Mouse (Mus musculus): ENCODE measurements around the gene Ntn1. TPM values are rescaled to one million over a fixed set of nuclear protein-coding genes. Genes with fewer than 3 reads are reported as not detected.

Ntn1 gene
- polyA plus RNA-seq, 1 experiment from 2014 or later, result 58.7 TPM

- no peak overlapping the region for H3K27ac ChIP-seq
- H3K36me3 ChIP-seq, result no peaks in the 10 kb centered on the region
- ATAC-seq (ENCODE audit: low FRiP score), result no peak
- peaks cover 74% of the 10 kb centered on the region for H3K27me3 ChIP-seq
- no peak overlapping the region for H3K9ac ChIP-seq
- WGBS, result 27% methylated on average over 5 of the region's 5 CpGs
- H3K4me1 ChIP-seq, result peaks cover 21% of the 10 kb centered on the region
- H3K4me2 ChIP-seq (replicated peaks), result no peak overlapping the region
- no peaks in the 10 kb centered on the region for H3K9me3 ChIP-seq (replicated peaks)
- no peak overlapping the region for H3K4me3 ChIP-seq
Measured at GRCm38 (mm10) chr11:68401428-68401827, 805 bp upstream of the Ntn1 start.

DNA sequence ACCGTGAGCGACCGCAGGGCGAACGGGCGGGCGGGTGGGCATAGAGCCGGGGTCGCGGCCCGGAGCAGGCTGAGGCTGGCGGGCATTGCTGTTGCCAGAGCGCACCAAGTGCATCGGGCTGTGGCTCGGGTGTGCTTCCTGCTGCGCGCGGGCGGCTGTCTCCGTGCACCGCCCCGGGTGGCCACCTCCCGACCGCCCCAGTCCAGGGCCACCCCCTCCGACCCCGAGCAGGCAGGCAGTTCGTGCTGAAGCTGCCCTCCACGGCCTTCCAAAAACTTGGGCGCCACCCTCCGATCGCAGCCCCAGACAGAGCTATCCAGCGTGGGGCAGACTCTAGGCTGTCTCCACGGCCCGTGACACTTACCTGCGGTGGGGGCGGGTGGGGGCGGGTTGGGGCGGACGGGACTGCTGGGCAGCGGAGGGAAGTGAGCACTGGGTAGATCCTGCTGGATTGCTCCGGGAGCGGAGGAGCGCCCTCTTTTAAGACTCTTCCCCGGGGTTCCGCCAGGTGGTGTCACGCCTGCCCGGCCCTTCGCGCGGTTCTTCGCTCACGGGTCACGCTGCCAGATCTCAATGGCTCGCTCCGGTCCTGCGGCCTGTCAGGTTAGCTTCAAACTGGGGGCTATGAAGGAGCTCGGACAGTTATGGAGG is 477 bp downstream of the Ntn1 start:
- Histone ChIP-seq H3K4me1 (peaks cover 21% of the 10 kb centered on the region), H3K36me3 (no peaks in the 10 kb centered on the region), H3K4me3 (peak overlapping the region; percentile 46), H3K9me3 (replicated peaks) (no peaks in the 10 kb centered on the region), H3K27me3 (peaks cover 76% of the 10 kb centered on the region), H3K4me2 (replicated peaks) (peak overlapping the region; percentile 97), H3K9ac (peak overlapping the region; percentile 65), H3K27ac (peak overlapping the region; percentile 71)
- no peak; the same call in 1 of the 2 replicates for ATAC-seq (ENCODE audit: low FRiP score)
- under 1% methylated on average over 42 of the region's 57 CpGs for WGBS

DNA sequence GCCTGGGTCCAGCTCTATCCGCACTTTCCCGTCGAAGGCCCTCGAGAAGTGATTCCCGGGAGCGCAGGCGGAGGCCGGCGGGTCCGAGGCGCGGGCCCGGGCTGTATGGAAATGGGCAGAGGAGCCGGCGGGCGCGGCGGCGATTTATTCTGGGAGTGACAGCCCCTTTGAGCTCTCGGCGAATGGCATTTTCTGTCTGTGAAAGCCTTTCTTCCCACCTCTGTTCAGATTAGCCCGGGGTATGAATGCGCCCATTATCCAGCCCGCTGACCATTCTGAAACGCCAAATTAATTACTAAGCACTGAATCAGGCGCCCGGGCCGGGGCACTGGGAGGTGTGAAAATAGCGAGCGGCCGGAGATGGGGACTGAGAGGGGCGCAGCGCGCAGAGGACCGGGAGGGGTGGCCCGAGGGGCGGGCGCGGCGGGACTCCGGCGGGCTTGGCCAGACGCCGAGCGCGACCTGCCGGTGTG is 1.0 kb downstream of the Ntn1 start:
- peak; percentile 88 for ATAC-seq (ENCODE audit: low FRiP score)
- Histone ChIP-seq H3K4me2 (replicated peaks) (peak overlapping the region; percentile 97), H3K4me1 (peaks cover 21% of the 10 kb centered on the region), H3K27me3 (peaks cover 82% of the 10 kb centered on the region), H3K9ac (peak overlapping the region; percentile 65), H3K36me3 (no peaks in the 10 kb centered on the region), H3K9me3 (replicated peaks) (no peaks in the 10 kb centered on the region), H3K27ac (peak overlapping the region; percentile 71), H3K4me3 (peak overlapping the region; percentile 46)
- WGBS, result under 1% methylated on average over 45 of the region's 47 CpGs

DNA sequence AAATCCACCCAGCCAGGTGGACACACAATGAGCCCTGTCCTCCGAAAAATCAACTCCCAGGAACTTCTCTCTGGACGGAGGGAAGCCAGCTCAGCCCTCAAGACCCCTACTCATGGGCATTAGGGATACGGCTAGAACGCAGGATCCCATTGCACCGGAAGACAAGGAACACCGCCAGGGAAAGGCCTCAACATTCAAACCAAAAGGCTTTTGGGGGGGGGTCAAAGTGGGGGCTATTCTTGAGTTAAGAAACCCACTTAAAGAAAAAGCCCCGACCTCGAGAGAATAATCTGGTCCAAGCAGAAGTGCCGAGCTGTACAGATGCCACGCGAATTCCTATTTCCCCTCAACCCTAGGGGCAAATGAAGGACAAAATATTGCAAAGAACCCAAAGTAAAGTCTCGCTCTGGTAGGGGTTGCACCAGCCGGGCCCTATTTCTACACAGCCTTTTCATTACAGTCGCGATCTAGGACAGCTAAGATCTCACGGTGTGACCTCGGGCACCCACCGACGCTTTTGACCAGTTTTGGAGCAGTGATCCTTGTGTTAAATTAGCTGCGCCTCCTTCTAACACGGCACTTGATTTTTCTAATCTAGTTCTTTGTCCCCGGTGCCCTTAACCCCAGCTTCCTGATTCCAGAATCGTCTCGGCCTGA is 1.6 kb downstream of the Ntn1 start:
- ATAC-seq (ENCODE audit: low FRiP score), result no peak

GRCm38 (mm10) chr11:68395546-68395945 is 5.1 kb downstream of the Ntn1 start:
- 58% methylated on average over 5 of the region's 5 CpGs for WGBS
- H3K27me3 ChIP-seq, result peaks cover 92% of the 10 kb centered on the region
- no peak overlapping the region for H3K4me3 ChIP-seq
- H3K4me2 ChIP-seq (replicated peaks), result no peak overlapping the region
- H3K9me3 ChIP-seq (replicated peaks), result no peaks in the 10 kb centered on the region
- H3K36me3 ChIP-seq, result no peaks in the 10 kb centered on the region
- peaks cover 23% of the 10 kb centered on the region for H3K4me1 ChIP-seq
- H3K9ac ChIP-seq, result no peak overlapping the region
- no peak for ATAC-seq (ENCODE audit: low FRiP score)
- no peak overlapping the region for H3K27ac ChIP-seq

More for the DNA sequence above, 1.6 kb downstream of the Ntn1 start:
- WGBS, result 5% methylated on average over 24 of the region's 24 CpGs
- H3K27me3 ChIP-seq, result peaks cover 87% of the 10 kb centered on the region
- H3K4me3 ChIP-seq, result peak overlapping the region; percentile 46
- no peaks in the 10 kb centered on the region for H3K36me3 ChIP-seq
- no peaks in the 10 kb centered on the region for H3K9me3 ChIP-seq (replicated peaks)
- peak overlapping the region; percentile 71 for H3K27ac ChIP-seq
- H3K4me2 ChIP-seq (replicated peaks), result peak overlapping the region; percentile 97
- 0 out of 2 replicates have a peak overlapping the region, but pooled peaks have one; percentile 65 for H3K9ac ChIP-seq
- peaks cover 21% of the 10 kb centered on the region for H3K4me1 ChIP-seq

GRCm38 (mm10) chr11:68394749-68395148 is 5.9 kb downstream of the Ntn1 start:
- Histone ChIP-seq H3K4me3 (no peak overlapping the region), H3K4me1 (peaks cover 18% of the 10 kb centered on the region), H3K27me3 (peaks cover 92% of the 10 kb centered on the region), H3K4me2 (replicated peaks) (no peak overlapping the region), H3K36me3 (no peaks in the 10 kb centered on the region), H3K9ac (no peak overlapping the region), H3K9me3 (replicated peaks) (no peaks in the 10 kb centered on the region), H3K27ac (no peak overlapping the region)
- no peak for ATAC-seq (ENCODE audit: low FRiP score)
- 47% methylated on average over 4 of the region's 4 CpGs for WGBS

GRCm38 (mm10) chr11:68393897-68394490 is 6.6 kb downstream of the Ntn1 start:
- Histone ChIP-seq H3K9me3 (replicated peaks) (no peaks in the 10 kb centered on the region), H3K4me2 (replicated peaks) (no peak overlapping the region), H3K4me1 (peaks cover 17% of the 10 kb centered on the region), H3K27ac (no peak overlapping the region), H3K9ac (no peak overlapping the region), H3K27me3 (peaks cover 96% of the 10 kb centered on the region), H3K36me3 (no peaks in the 10 kb centered on the region), H3K4me3 (no peak overlapping the region)
- no peak for ATAC-seq (ENCODE audit: low FRiP score)
- WGBS, result 39% methylated on average over 2 of the region's 2 CpGs

DNA sequence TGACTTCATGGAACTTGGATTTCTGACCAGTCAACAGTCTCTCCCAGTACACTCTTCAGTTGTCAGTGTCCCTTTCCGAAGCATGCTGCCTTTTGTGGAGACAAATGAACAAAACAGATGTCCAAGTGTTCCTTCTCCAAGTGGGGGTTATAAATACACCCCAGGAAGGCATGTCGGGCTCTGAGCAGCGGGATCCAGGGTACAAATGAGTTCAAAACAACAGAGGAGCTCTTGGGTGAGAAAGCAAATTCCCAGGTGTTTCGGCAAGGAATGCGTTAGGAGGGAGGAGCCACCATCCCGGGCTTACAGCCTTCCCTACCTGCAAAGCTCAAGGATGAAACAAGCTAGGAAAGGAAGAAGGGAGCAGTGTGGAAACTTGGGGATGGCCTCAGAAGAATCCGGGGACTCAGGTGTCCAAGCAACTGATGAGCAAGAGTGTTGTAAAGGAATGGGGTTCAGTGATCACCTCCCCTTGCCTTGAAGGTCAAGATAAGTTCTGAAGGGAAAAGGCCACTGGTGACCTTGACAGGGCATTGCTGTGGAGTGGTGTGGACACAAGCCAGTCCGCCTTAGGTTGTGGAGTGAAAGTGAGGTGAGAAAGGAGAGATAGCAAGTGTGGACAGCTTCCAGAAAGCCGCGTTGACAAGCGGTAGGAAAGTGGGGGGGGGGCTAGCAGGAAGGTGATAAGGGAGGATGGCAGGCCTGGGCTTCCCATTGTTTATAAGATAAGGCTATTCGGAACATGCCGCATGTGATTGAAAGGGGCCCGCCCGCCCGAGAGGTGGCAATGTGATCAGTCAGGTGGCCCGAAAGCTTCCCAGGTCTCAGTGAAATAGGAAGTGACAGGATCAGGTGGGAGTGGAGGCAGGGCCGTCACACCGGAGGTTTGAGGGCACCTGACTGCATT is 10.0 kb downstream of the Ntn1 start:
- Histone ChIP-seq H3K9me3 (replicated peaks) (no peaks in the 10 kb centered on the region), H3K9ac (no peak overlapping the region), H3K4me3 (no peak overlapping the region), H3K27me3 (peaks cover 96% of the 10 kb centered on the region), H3K36me3 (no peaks in the 10 kb centered on the region), H3K4me2 (replicated peaks) (no peak overlapping the region), H3K27ac (no peak overlapping the region), H3K4me1 (peaks cover 37% of the 10 kb centered on the region)
- 7% methylated on average over 19 of the region's 19 CpGs for WGBS
- no peak for ATAC-seq (ENCODE audit: low FRiP score)

DNA sequence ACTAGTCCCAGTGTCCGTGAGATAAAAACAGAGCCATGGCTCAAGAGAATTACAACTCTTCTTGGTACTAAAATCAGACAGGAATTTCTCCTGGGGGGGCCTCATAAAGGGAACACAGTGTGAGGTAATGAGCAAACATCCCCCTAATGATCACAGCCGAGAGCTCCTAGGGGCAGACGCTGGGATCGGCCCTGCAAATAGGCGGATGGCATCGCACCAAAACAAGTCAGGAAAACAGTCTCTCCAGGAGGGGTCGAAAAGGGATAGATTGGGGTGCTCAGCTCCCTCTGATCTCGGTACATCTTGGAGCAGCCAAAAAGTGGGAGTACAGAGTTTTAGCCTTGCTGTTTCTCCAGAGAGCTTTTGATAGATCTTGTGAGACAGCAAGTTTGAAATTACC is 11.0 kb downstream of the Ntn1 start:
- Histone ChIP-seq H3K27ac (no peak overlapping the region), H3K4me1 (peaks cover 47% of the 10 kb centered on the region), H3K4me3 (no peak overlapping the region), H3K27me3 (peaks cover 96% of the 10 kb centered on the region), H3K9ac (no peak overlapping the region), H3K9me3 (replicated peaks) (no peaks in the 10 kb centered on the region), H3K4me2 (replicated peaks) (0 out of 2 replicates have a peak overlapping the region, but pooled peaks have one; percentile 3), H3K36me3 (no peaks in the 10 kb centered on the region)
- ATAC-seq (ENCODE audit: low FRiP score), result no peak
- WGBS, result 1% methylated on average over 8 of the region's 8 CpGs

GRCm38 (mm10) chr11:68388655-68389015 is 12.0 kb downstream of the Ntn1 start:
- Histone ChIP-seq H3K9ac (no peak overlapping the region), H3K4me2 (replicated peaks) (peak overlapping the region; percentile 13), H3K36me3 (no peaks in the 10 kb centered on the region), H3K4me1 (peaks cover 50% of the 10 kb centered on the region), H3K4me3 (no peak overlapping the region), H3K9me3 (replicated peaks) (no peaks in the 10 kb centered on the region), H3K27ac (no peak overlapping the region), H3K27me3 (peaks cover 91% of the 10 kb centered on the region)
- 26% methylated on average over 1 of the region's 1 CpGs for WGBS
- ATAC-seq (ENCODE audit: low FRiP score), result no peak

DNA sequence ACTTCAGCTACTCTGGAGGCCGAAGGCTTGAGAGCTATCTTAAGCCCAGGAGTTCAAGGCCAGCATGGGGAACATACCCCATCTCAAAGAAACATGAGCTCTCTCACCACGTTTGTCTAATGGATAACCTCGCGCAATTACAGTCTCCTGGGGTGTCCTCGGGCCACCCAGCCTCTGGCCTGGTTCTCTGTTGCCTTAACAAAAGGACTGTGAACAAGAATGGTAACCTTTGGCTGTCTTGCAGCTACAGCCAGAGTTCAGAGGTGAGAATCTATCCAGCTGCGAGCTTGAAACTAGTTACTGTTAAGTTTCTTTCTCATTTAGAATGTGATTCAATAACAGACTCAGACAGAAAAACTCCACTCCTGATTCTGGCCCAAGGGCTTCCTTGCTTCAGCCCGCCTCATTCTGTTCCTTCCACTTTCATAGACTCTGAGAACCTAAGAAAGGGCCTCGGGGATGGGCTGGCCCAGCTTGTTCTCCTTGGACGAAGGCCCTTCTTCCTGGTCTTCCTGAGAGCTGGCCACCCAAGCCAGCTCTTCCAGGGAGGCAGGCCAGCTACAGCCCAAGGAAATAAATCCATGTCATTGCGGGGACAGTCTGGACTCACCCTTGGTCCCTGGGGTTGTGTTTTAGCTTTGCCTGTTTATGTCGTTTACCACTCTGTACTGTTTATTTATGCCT is 12.5 kb downstream of the Ntn1 start:
- Histone ChIP-seq H3K27ac (no peak overlapping the region), H3K4me1 (peaks cover 55% of the 10 kb centered on the region), H3K4me2 (replicated peaks) (peak overlapping the region; percentile 82), H3K9ac (no peak overlapping the region), H3K27me3 (peaks cover 94% of the 10 kb centered on the region), H3K9me3 (replicated peaks) (no peaks in the 10 kb centered on the region), H3K36me3 (no peaks in the 10 kb centered on the region), H3K4me3 (no peak overlapping the region)
- no peak for ATAC-seq (ENCODE audit: low FRiP score)
- 21% methylated on average over 11 of the region's 11 CpGs for WGBS

Measured in hindbrain, embryonic 12.5 days (tissue).